Mouse (Mus musculus) lung, embryonic 16.5 days (tissue): Measurements from ENCODE around the gene Tenm3. TPM values are rescaled to one million over a fixed set of nuclear protein-coding genes. Genes with fewer than 3 reads are reported as not detected.

ENCODE experiments used
- ATAC-seq: fragments of 200-750 bp; cut with Nextera tagmentation; 2 replicates; pipeline ENCODE4 v1.8.0; 2017; ENCODE audit warnings: low read depth, mild to moderate bottlenecking, moderate library complexity
- H3K27ac ChIP-seq: fragments of 300-500 bp; sonication (generic); 2 replicates; pipeline ENCODE4 v1.5.1; 2014; ENCODE audit warnings: mild to moderate bottlenecking, control low read depth, low read length
- H3K27me3 ChIP-seq: fragments of 300-500 bp; sonication (generic); 2 replicates; pipeline ENCODE4 v1.6.1; 2014; ENCODE audit warnings: low read depth, low read length, mixed read lengths; ENCODE audit not compliant: control insufficient read depth, insufficient read depth
- H3K36me3 ChIP-seq: fragments of 300-500 bp; sonication (generic); 2 replicates; pipeline ENCODE4 v1.6.1; 2014; ENCODE audit warnings: low read length; ENCODE audit not compliant: control insufficient read depth, insufficient read depth
- H3K4me1 ChIP-seq: fragments of 300-500 bp; sonication (generic); replicated peaks from 2 replicates; pipeline ENCODE4 v1.6.1; 2014; ENCODE audit warnings: low read length, mixed read lengths; ENCODE audit not compliant: control insufficient read depth, insufficient read depth
- H3K4me2 ChIP-seq: fragments of 300-500 bp; sonication (generic); 2 replicates; pipeline ENCODE4 v1.6.1; 2014; ENCODE audit warnings: low read depth, low read length, control low read depth
- H3K4me3 ChIP-seq: fragments of 300-500 bp; sonication (generic); 2 replicates; pipeline ENCODE4 v1.5.1; 2014; ENCODE audit warnings: mild to moderate bottlenecking, low read length, control low read depth
- H3K9ac ChIP-seq: fragments of 300-500 bp; sonication (generic); 2 replicates; pipeline ENCODE4 v1.6.1; 2014; ENCODE audit warnings: low read length, control low read depth
- H3K9me3 ChIP-seq: fragments of 300-500 bp; sonication (generic); 2 replicates; pipeline ENCODE4 v1.6.1; 2016; ENCODE audit warnings: low read length; ENCODE audit not compliant: control insufficient read depth
- WGBS: fragments of 180-500 bp; shearing (Covaris S2); extraction: QIAGEN DNeasy Blood & Tissue Kit; methylation state at CpG from one replicate; pipeline ENCODE4 v1.1.7; 2014; 5-methylcytosine and 5-hydroxymethylcytosine counted together
- polyA plus RNA-seq: library from polyadenylated mRNA; unstranded; fragments of >200 nt; fragmentation: Nextera tagmentation; extraction: Ambion mirVana; gene quantifications from 2 replicates; pipeline ENCODE4 v1.2.1, GENCODE M21; 2015

The Tenm3 gene
- polyA plus RNA-seq, 1 experiment from 2014 or later: 4.1 TPM

GRCm38 (mm10) chr8:48793729-48794128 is 50.0 kb downstream of the Tenm3 start:
- Histone ChIP-seq H3K27ac (no peak overlapping the region), H3K36me3 (no peaks in the 10 kb centered on the region), H3K4me2 (no peak overlapping the region), H3K27me3 (peaks cover under 1% of the 10 kb centered on the region; the same call in 1 of the 2 replicates), H3K9me3 (no peaks in the 10 kb centered on the region), H3K4me3 (no peak overlapping the region), H3K9ac (no peak overlapping the region), H3K4me1 (no peaks in the 10 kb centered on the region)
- ATAC-seq: no peak
- 86% methylated on average over 8 of the region's 8 CpGs for WGBS

- no peak for ATAC-seq
- Histone ChIP-seq H3K27me3 (peaks cover 7% of the 10 kb centered on the region; the same call in 1 of the 2 replicates), H3K4me1 (no peaks in the 10 kb centered on the region), H3K27ac (no peak overlapping the region), H3K9me3 (no peaks in the 10 kb centered on the region), H3K9ac (no peak overlapping the region), H3K4me2 (no peak overlapping the region), H3K4me3 (no peak overlapping the region), H3K36me3 (no peaks in the 10 kb centered on the region)
- WGBS: 53% methylated on average over 10 of the region's 10 CpGs
Observed at GRCm38 (mm10) chr8:48792587-48793326, 51.0 kb downstream of the Tenm3 start.

GRCm38 (mm10) chr8:48783308-48783707 is 60.4 kb downstream of the Tenm3 start:
- H3K4me1 ChIP-seq: no peaks in the 10 kb centered on the region

GRCm38 (mm10) chr8:48780628-48781027 is 63.1 kb downstream of the Tenm3 start:
- no peak overlapping the region for H3K27ac ChIP-seq
- 57% methylated on average over 6 of the region's 6 CpGs for WGBS
- no peak overlapping the region for H3K4me3 ChIP-seq
- no peak for ATAC-seq
- peaks cover 46% of the 10 kb centered on the region for H3K27me3 ChIP-seq
- H3K36me3 ChIP-seq: no peaks in the 10 kb centered on the region
- no peak overlapping the region for H3K9ac ChIP-seq
- H3K4me1 ChIP-seq: 0 out of 2 replicates have a peak, but pooled peaks cover 2% of the 10 kb centered on the region
- no peaks in the 10 kb centered on the region for H3K9me3 ChIP-seq
- H3K4me2 ChIP-seq: no peak overlapping the region

More at GRCm38 (mm10) chr8:48783308-48783707, 60.4 kb downstream of the Tenm3 start:
- H3K27ac ChIP-seq: no peak overlapping the region
- H3K27me3 ChIP-seq: peaks cover 34% of the 10 kb centered on the region
- no peaks in the 10 kb centered on the region for H3K36me3 ChIP-seq
- H3K4me3 ChIP-seq: no peak overlapping the region
- no peak overlapping the region for H3K9ac ChIP-seq
- H3K4me2 ChIP-seq: no peak overlapping the region
- 79% methylated on average over 9 of the region's 9 CpGs for WGBS
- H3K9me3 ChIP-seq: no peaks in the 10 kb centered on the region
- ATAC-seq: no peak

GRCm38 (mm10) chr8:48779194-48779593 is 64.6 kb downstream of the Tenm3 start:
- no peak for ATAC-seq
- H3K9ac ChIP-seq: no peak overlapping the region
- 0 out of 2 replicates have a peak, but pooled peaks cover 2% of the 10 kb centered on the region for H3K4me1 ChIP-seq
- H3K4me2 ChIP-seq: no peak overlapping the region
- 59% methylated on average over 4 of the region's 4 CpGs for WGBS
- H3K4me3 ChIP-seq: no peak overlapping the region
- peaks cover 49% of the 10 kb centered on the region for H3K27me3 ChIP-seq
- H3K9me3 ChIP-seq: no peaks in the 10 kb centered on the region
- no peaks in the 10 kb centered on the region for H3K36me3 ChIP-seq
- H3K27ac ChIP-seq: no peak overlapping the region

- Histone ChIP-seq H3K9me3 (no peaks in the 10 kb centered on the region), H3K27me3 (peaks cover 35% of the 10 kb centered on the region), H3K36me3 (no peaks in the 10 kb centered on the region), H3K4me3 (no peak overlapping the region), H3K4me1 (0 out of 2 replicates have a peak, but pooled peaks cover 2% of the 10 kb centered on the region), H3K9ac (no peak overlapping the region), H3K4me2 (no peak overlapping the region), H3K27ac (no peak overlapping the region)
- no peak for ATAC-seq
- 47% methylated on average over 9 of the region's 9 CpGs for WGBS
Observed at GRCm38 (mm10) chr8:48776081-48776480, 67.7 kb downstream of the Tenm3 start.

- Histone ChIP-seq H3K9me3 (0 out of 2 replicates have a peak, but pooled peaks cover 2% of the 10 kb centered on the region), H3K4me1 (0 out of 2 replicates have a peak, but pooled peaks cover 2% of the 10 kb centered on the region), H3K36me3 (no peaks in the 10 kb centered on the region), H3K9ac (no peak overlapping the region), H3K4me3 (no peak overlapping the region), H3K4me2 (no peak overlapping the region), H3K27me3 (peaks cover 35% of the 10 kb centered on the region), H3K27ac (no peak overlapping the region)
- ATAC-seq: peak; percentile 56; the same call in 1 of the 2 replicates
- 14% methylated on average over 9 of the region's 9 CpGs for WGBS
Observed at GRCm38 (mm10) chr8:48775531-48776037, 68.2 kb downstream of the Tenm3 start.

- 0 out of 2 replicates have a peak, but pooled peaks cover 2% of the 10 kb centered on the region for H3K9me3 ChIP-seq
Observed at GRCm38 (mm10) chr8:48774837-48775236, 68.9 kb downstream of the Tenm3 start.

GRCm38 (mm10) chr8:48766545-48767234 is 77.1 kb downstream of the Tenm3 start:
- 0 out of 2 replicates have a peak, but pooled peaks cover 2% of the 10 kb centered on the region for H3K9me3 ChIP-seq
- no peak overlapping the region for H3K27ac ChIP-seq
- H3K27me3 ChIP-seq: peaks cover 2% of the 10 kb centered on the region; the same call in 1 of the 2 replicates
- WGBS: 76% methylated on average over 16 of the region's 16 CpGs
- no peak overlapping the region for H3K9ac ChIP-seq
- no peak overlapping the region for H3K4me3 ChIP-seq
- ATAC-seq: no peak
- no peak overlapping the region for H3K4me2 ChIP-seq
- no peaks in the 10 kb centered on the region for H3K4me1 ChIP-seq
- no peaks in the 10 kb centered on the region for H3K36me3 ChIP-seq

More at GRCm38 (mm10) chr8:48774837-48775236, 68.9 kb downstream of the Tenm3 start:
- 43% methylated on average over 4 of the region's 4 CpGs for WGBS
- no peak overlapping the region for H3K27ac ChIP-seq
- no peak for ATAC-seq
- 0 out of 2 replicates have a peak, but pooled peaks cover 2% of the 10 kb centered on the region for H3K4me1 ChIP-seq
- no peak overlapping the region for H3K9ac ChIP-seq
- H3K4me3 ChIP-seq: no peak overlapping the region
- H3K27me3 ChIP-seq: peaks cover 31% of the 10 kb centered on the region
- no peaks in the 10 kb centered on the region for H3K36me3 ChIP-seq
- H3K4me2 ChIP-seq: no peak overlapping the region
